Mouse (Mus musculus) gastrocnemius, postnatal 36 days (tissue): ENCODE results near the gene Col4a3bp. TPM values are rescaled to one million over a fixed set of nuclear protein-coding genes. Genes with fewer than 3 reads are reported as not detected.

Experiments used
- DNase-seq, 2 experiments: peaks; one replicate each; pipeline ENCODE4 v3.0.0; 2022
- intact Hi-C: fragments of 180-260 bp; cut with DNase I; formaldehyde crosslinking; loops from one replicate; pipeline ENCODE4 v1.15.1; 2025
- long read RNA-seq, 2 experiments: library from polyadenylated mRNA; stranded (forward); transcript quantifications; one replicate each; pipeline ENCODE4 v2.0.0; 2021
- total RNA-seq, 2 experiments: library from RNA; stranded (reverse); gene quantifications; 2 replicates each; pipeline ENCODE4 v1.2.3; 2021

Col4a3bp gene
- total RNA-seq = 10 to 100 TPM; 34.7 to 35.0 TPM
- long read RNA-seq, experiment 1, partial matches to known transcripts = 0 of 10 reads
- long read RNA-seq, experiment 1, other reads (novel, unspliced or antisense) = 9 of 10 reads
- long read RNA-seq, experiment 2, partial matches to known transcripts = 0 of 10 reads
- long read RNA-seq, experiment 2, other reads (novel, unspliced or antisense) = 10 of 10 reads

DNA sequence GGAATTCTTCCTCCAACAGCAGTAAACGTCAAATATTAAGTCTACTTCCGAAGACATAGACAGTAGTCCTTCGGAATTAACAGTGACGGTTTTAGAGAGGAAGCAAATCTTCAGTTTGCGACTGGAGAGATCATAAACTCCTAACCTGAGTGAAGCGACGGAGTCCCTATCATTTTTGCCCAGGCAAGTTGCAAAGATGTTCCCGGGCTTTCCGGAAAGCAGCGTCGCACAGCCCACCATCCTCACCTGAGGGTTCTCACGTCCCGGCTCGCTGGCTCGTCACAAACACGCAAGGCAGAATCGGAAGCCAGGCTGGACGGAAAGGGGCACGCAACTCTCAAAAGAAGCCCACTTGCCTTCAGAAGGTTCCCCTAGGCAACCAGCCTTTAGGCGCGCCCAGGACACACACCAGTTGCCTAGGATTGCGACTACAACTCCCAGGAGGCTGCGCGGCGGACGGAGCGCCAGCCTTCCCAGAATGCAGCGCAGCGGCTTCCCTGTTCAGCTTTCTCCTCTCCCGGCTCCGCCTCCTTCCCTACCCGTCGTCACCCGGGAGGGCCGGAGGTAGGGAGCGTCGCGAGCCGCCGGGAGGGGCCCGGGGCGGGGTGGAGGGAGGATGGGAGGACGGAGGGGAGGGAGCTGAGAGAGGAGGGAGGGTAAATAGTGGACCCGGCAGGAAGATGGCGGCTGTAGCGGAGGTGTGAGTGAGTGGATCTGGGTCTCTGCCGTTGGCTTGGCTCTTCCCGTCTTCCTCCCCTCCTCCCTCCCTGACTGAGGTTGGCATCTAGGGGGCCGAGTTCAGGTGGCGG is at the start of gene Col4a3bp, which contains the start of gene Polk:
TSS of gene Col4a3bp (plus strand) at position 538 of the 809 bp plus-strand sequence.
TSS of gene Polk (minus strand) at position 499 of the 809 bp plus-strand sequence.
- intact Hi-C loops = no loop called here

DNA sequence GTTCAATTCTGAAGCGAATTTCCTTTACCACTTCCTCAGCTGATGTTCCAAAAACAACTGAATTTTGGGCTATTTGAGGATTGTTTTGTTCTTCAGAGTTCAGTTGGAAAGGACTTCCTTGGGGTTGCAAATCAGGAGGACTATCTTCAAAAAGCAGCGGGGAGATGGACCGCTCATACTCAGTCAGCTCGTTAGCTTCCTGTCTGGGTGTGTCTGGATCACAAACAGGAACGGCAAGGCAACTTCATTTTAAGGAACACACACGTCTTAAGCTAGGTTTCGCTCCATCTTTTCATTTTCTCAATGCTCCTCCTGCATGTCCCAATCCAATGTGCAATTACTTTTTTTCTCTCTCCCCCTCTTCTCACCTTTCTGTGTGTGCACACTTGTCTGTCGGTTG is 45.8 kb upstream of the Col4a3bp start:
- DNase-seq = no peak

More for the DNA sequence above, at the start of gene Col4a3bp, which contains the start of gene Polk:
- DNase-seq = peak; percentile 96

DNA sequence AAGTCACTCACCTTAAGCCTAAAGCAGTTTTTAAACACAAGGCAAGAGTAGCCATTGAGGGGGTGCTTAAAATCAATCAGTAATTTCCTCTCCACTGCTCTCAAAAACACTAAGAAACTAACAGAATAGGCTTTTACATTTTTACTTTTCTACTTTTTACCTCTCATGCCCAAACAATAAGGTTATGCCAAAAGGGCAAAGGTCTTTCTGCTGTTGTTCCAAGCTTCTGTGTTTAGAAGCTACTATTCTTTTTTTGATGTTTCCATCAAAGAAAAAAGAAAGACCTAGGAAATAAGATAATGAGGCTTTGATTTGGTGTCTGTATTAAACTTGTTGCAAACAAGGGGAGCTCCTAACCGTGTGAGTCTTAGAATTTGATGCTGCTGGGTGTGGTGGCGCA is 42.5 kb upstream of the Col4a3bp start:
- intact Hi-C loops = loop anchor here (10.0 kb wide), 1 partner anchor 85 kb away; no protein-coding TSS in a partner anchor
- DNase-seq = no peak

More for the DNA sequence above, 45.8 kb upstream of the Col4a3bp start:
- intact Hi-C loops = loop anchor here (10.0 kb wide), 1 partner anchor 88 kb away; no protein-coding TSS in a partner anchor

DNA sequence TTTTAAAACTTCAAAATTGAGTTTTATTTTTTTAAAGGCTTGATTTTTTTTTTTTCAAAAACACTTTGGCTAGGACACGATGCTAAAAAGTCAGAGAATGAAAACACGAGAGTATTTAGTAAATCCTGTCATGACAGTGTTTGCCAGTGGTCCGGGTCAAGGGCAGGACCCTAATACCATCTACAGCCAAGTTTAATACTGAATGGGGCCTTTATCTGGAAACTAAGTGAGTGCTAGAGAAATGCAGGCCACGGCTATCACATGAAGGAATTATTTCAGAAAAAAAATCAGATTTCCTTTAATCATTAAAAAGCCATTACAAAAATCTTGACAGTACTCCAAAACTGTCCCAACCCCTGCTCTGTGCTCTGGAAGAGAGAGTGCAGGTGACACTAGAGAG is 36.8 kb upstream of the Col4a3bp start:
- intact Hi-C loops = no loop called here
- no peak for DNase-seq

DNA sequence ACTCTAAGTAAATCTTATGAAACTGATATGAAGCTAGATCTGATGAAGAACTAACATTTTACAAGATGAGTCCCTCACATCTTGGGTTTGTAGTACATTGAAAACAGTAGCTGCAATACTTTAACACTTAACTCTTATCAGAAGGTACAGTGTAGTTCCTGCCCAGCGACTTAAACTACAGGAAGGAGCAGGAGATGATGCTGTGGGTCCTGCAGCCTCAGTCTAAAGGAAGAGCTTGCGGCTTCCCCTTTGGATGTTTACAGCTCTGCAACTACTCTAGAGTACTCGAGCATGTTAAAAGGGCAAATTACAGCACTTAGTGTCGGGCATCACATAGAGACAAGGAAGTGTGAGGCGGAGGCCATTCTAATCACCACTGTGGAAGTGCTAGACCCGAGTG is 36.1 kb upstream of the Col4a3bp start:
- intact Hi-C loops = no loop called here
- DNase-seq = no peak

DNA sequence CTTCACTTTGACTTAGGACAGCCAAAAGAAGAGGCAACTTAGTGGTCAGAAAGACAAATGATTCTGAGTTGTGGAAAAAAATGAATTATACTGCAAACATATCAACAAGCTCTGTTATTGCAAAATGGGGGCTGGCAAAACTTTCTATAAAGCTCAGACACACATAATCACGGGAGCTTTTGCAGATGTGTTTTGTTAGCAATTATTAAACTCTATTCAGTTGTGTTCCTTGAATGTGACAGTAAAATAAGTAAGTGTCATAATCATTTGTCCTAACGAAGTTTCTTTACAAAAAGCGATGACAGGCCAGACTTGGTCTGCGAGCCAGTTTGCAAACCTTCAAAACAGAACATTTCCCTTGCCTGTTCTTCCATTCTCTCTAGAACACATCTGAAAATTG is 34.9 kb upstream of the Col4a3bp start:
- DNase-seq = no peak
- intact Hi-C loops = no loop called here

DNA sequence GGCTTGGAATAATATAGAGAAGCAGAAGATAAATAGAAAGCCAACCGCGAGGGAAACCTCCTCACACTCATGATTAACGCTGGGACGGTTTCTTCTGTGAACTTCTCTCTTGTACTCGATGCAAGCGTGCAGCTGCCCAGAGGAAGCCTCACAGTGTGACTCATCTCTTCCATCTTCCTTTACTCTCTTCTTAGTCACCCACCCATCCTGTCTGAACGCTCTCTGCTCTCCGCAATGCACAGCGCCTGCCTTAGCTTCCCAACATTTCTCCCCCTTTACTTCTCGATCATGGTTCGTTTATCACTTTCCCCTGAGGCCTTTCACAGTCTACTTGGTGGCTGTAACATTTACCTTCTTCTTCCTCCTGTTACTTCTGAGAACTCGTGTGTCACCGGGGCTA is 31.8 kb upstream of the Col4a3bp start:
- DNase-seq = peak in 1 of 2 experiments; percentile 11
- intact Hi-C loops = no loop called here

DNA sequence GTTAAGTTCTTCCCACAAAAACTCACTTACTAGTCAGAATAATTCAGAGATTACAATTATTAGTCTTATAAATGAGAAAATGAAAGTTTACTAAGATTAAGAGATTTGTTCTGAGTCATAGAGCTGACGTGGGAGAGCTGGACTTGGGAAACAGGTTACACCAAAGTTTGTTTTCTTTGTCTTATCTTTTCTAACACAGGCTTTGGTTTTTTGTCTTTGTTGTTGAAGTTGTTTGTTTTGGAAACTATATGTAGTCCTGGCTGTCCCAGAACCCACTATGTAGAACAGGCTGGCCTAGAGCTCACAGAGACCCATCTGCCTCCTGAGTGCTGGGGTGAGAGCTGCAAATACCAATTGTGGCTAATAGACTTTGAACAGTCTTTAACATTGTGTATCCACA is 31.2 kb upstream of the Col4a3bp start:
- DNase-seq = no peak
- intact Hi-C loops = no loop called here

DNA sequence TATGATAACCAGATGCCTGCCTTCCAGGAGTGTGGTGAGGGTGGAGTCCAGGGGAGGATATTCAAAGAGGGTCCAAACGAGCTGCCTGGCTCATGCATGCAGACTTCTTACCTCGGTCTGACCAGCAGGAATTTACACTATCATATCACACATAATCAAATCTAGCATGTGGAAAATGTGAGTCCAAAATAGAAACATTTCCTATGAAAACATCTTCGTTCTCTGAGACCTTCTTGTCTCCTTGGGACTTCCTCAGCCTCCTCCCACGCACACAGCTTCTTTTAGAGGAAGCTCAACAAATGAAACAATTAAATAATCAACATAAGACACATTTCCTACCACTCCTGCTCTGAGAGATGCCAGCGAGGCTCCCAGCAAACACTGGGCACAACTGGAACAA is 30.5 kb upstream of the Col4a3bp start:
- no peak for DNase-seq
- intact Hi-C loops = no loop called here

DNA sequence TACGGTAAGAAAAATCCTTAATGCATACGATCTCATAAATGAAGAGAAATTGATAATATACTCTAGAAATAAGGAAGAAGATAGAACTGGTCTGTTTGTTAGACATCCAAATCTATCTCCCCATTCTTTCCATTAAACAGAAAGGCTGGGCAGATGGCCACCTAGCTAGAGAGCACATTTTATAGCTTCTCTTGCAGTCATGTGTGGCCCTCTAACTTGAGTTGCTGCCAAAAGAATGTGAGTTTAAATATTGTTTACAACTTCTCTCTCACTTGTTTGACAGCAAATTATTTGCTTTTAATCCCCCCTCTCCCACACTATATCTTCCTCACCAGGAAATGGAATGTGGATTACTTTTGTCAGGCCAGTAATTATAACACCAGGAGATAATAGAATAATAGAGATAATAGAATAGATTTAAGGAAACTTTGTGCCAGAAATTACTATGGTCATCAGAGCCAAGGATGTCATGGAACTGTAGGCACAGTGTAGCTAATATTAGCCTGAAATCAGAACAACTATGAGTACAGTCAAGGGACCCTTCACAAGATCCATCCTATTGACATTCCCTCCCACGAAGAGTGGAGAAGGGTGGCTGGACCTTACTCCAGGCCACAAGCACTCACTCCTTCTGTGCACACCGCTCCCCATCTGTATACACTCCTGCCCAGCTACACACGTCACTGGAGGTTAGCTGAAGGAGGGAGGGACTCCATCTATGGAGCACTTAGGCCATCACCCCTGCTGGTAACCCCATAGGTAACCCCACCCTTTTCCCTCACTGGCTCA is 28.1 kb upstream of the Col4a3bp start:
- no peak for DNase-seq
- intact Hi-C loops = no loop called here

DNA sequence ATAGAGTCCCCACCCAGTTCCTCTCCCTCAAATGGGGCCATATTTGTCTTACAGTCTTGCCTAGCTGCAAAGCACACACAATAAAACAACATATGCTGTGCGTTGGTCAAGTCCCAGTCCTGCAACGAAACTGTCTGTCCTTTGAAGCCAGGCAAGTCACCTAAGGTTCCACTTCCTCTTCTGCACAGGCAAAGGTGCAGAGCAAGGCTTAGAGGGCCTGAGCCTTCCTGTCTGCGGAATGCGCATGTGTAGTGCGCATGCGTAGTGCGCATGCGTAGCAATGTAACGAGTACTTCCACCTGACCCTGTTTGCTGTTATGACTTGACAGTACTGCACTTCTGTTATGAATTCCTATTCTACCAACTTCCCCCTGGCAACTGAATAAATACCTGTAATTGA is 26.2 kb upstream of the Col4a3bp start:
- intact Hi-C loops = no loop called here
- no peak for DNase-seq

DNA sequence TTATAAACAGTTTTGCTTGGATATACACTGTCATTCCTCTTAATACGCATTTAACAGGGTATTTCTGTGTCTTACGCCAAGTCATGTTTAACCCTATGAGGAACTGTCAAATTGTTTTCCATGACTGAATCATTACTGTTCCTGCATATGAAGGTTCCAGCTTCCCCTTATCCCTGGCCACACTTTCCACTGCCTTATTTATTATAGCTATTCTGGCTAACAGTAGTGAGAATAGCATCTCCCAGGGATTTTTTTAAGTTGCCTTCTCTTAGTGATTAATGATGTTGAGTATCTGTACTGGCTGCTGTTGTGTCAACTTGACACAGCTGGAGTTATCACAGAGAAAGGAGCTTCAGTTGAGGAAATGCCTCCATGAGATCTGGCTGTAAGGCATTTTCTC is 25.1 kb upstream of the Col4a3bp start:
- no peak for DNase-seq
- intact Hi-C loops = no loop called here

DNA sequence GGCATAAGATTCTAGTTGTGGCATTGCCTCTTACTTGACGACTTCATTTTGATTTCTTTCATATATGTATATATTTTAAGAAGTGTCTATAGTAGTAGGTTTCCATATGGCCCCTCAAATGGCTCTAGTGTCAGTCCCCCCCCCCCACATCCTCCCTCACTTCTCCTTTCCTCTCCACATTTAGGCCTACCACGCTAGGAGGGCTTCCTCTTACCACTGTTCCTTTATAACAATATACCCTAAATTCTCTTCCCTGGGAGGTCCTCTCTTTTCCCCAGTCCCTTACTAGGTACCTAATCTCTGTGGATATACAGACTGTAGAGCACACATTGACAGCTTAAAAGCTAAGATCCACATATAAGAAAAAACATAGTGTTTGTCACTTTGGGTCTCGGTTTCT is 21.1 kb upstream of the Col4a3bp start:
- intact Hi-C loops = loop anchor here (10.0 kb wide), 1 partner anchor 1516 kb away; no protein-coding TSS in a partner anchor
- no peak for DNase-seq

DNA sequence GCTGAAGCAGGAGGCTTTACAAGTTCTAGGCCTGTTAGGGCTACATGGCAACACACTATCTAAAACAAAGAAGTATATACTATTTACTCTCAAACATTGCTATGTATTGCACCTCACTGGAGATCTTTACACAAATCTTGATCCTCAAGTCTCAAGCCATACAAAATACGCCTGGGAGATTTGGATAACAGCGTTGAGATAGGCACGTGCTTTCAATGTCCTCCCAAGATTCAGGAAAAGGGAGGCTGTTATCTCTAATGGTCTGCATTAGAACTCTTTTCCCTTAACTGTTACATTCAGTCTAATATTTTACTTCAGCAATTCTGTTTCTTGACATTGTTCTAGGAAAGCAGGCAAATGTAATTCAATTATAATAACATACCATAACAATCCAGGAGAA is 15.4 kb upstream of the Col4a3bp start:
- no peak for DNase-seq
- intact Hi-C loops = loop anchor here (10.0 kb wide), 1 partner anchor 1522 kb away; no protein-coding TSS in a partner anchor

DNA sequence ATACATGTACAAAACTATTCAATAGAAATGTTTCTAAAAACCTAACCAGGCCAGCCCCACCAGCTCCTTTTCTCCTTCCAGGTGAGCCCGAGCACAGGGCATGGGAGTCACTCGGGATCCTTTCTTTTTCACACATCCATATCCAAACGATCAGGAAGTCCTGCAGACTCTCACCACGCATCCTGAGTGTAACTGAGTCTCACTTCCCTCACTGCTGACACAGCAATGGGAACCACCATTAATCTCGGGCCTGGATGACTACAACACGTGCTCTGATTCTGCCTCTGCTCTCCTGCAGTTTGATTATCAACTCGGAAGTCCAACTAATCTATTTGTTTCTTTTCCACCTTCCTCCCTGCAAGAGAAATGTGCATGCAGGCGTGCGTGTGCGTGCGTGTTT is 14.6 kb upstream of the Col4a3bp start:
- intact Hi-C loops = loop anchor here (10.0 kb wide), 1 partner anchor 1523 kb away; no protein-coding TSS in a partner anchor
- no peak for DNase-seq

DNA sequence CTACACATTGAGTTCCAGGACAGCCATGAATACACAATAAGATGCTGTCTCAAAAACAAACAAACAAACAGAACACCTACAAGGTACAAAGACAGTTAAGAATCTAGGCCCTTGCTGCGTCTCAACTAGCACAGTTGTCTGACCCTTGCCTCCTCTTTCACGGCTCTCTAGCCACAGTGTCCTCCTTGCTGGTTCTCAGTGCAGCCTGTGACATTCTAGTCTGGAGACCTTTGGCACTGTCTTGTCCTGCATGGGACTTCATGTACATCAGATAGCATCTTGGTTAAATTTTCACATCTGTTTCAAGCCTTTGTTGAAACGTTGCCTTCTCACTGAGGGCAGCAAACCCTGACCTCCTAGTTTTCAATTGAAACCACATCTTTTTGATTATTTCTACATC is 13.6 kb upstream of the Col4a3bp start:
- intact Hi-C loops = loop anchor here (10.0 kb wide), 1 partner anchor 1524 kb away; no protein-coding TSS in a partner anchor
- DNase-seq = no peak

DNA sequence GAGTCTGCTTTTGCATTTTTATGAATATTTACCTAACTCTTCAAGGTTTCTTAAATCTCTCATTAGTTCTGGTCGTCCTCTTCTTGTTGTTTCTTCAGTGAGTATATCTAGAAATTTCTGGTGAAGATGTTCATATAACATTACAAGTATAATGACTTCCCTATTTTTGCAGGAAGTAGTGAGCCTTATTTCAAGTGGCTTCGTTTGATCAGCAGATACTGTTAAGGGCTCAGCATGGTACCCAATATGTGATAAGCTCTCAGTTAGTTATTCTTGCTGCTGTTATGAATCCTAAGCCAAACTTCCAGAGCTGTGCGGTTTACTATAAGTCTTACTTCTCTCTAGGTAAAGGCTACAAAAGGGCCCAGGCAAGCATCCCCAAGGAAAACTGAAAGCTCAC is 12.9 kb upstream of the Col4a3bp start:
- no peak for DNase-seq
- intact Hi-C loops = loop anchor here (10.0 kb wide), 1 partner anchor 1525 kb away; no protein-coding TSS in a partner anchor

DNA sequence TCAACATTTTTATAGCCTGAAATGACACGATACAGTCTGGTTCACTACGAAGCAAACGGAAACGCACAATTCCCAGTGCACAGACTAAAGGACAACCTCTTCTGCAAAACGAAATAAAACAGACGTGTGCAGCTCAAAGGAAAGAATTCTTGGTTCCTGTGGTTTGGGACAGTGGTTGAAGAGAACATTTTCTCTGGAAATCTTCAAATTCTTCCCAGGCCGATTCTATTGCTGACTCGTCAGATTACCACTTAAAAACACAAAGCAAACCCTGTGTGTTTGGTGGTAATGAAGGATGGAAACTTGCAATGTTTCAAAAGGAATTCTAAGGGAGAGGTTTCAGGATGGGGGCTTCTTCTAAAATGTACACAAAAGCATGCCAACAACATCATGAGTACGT is 12.4 kb upstream of the Col4a3bp start:
- DNase-seq = no peak
- intact Hi-C loops = no loop called here

DNA sequence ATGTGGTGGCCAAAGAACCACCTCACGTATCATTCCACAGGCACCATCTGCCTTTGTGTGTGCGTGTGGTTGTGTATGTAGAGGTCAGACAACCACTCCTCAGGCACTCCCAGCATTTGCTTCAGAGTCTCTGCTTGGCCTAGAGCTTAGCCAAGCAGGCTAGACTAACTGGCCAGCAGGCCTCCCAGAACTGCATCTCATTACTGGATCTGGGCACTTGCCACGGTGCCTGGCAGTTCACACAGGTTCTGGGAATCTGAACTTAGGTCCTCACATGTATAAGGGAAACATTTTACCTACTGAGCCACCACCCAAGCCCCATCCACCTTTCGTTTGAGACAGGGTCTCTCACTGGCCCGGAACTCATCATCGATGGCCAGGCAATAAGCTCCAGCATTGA is 10.2 kb upstream of the Col4a3bp start:
- intact Hi-C loops = no loop called here

DNA sequence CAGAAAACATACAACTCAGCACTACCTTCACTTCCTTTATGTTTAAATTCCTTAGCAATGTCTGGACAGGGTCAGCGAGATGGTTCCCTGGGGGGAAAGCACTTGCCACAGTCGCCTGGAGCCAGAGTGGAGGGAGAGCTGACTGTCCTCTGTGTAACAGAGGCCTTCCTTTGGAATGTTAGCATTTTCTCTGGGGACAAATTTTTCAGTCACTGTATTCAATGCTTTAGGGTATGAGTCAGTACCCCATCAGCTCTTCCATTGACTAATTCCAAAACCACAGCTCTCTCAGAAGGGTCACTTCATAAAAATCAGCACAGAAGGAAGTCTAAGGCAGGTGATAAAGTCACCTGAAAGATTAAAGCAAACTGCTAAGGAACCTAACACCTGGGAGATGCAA is 8.7 kb upstream of the Col4a3bp start:
- intact Hi-C loops = no loop called here
- DNase-seq = no peak

More for the DNA sequence above, 10.2 kb upstream of the Col4a3bp start:
- no peak for DNase-seq
